Mouse (Mus musculus): ENCODE data around the gene Gfod1. TPM values are rescaled to one million over a fixed set of nuclear protein-coding genes. Genes with fewer than 3 reads are reported as not detected.
A peak's percentile ranks its signal among the peaks of the same experiment; 100 is the strongest.

Gene Gfod1
- total and polyA plus RNA-seq, 2 experiments from 2014 or later: 3.0 to 16.6 TPM

DNA sequence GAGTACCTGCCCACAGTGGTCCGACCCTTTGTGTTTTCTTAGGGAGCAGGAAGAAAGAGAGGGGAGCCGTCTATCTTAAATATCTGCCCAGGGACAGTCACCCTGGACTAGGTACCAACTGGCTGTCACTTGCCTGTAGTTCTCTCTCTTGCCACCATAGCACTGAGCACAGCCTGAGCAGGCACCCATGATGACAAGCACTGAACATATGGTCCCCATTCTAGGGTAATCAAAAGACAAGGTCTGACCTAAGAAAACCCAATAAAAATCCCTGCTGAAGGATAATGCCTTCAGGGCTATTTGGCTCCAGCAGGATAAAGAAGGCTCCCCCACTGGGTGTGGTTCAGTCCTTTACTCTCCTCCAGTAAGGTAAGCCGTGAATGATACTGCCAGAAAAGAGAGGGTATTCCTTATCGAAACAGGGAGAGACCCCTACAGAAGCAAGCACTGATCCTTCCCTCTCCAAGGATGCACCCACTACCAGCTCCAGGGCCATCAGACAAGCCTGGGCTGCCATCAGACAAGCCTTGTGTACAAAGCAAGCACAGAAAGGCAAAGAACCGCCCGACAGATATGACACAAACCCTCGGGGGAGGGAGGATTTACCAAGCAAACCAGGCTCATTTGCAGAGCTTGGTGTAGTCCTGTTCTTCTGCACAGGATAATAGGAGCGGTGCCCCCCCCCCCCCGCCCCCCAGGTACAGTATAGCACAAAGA lies 68.9 kb downstream of the Gfod1 start:
- Histone ChIP-seq H3K9ac (no peak overlapping the region), H3K27ac (ENCODE audit: low read depth, low read length) (no peak overlapping the region; the same call in 1 of the 2 replicates), H3K36me3 (ENCODE audit: insufficient read depth) (no peaks in the 10 kb centered on the region), H3K4me3 (ENCODE audit: low read depth, low read length) (no peak overlapping the region), H3K9me3 (ENCODE audit: low read length) (no peaks in the 10 kb centered on the region), H3K27me3 (ENCODE audit: insufficient read depth, low read length) (no peaks in the 10 kb centered on the region), H3K4me1 (ENCODE audit: insufficient read depth) (peaks cover 18% of the 10 kb centered on the region), H3K4me2 (ENCODE audit: low read depth) (no peak overlapping the region)
- peak; percentile 33; the same call in 1 of the 2 replicates for TF ChIP-seq CTCF (IDR thresholded peaks at IDR 0.05; ENCODE audit: low read depth)
- ATAC-seq (peak; percentile 50; the same call in 1 of the 2 replicates), DNase-seq (no peak)
- 59% methylated on average over 9 of the region's 9 CpGs for WGBS

DNA sequence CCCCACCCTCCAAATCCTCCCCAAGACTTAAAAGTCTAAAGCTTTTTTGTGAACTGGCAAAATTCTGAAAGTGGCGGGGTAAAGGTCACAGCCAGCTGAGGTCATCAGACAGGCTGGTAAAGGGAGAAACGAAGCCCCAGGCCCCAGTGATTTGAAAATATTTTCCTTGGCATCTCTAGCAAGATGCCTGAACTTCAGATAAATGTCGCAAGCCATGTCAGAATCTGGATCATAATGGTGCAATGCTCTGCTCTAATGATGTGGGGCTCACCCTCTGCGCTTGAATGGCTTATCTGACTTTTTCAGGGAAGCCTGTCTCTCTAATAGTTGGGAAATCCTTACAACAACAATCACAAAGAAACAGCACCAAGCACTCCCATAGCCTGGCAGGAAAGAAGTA lies 70.6 kb downstream of the Gfod1 start:
- Histone ChIP-seq H3K27me3 (ENCODE audit: insufficient read depth, low read length) (no peaks in the 10 kb centered on the region), H3K36me3 (ENCODE audit: insufficient read depth) (no peaks in the 10 kb centered on the region), H3K27ac (ENCODE audit: low read depth, low read length) (no peak overlapping the region), H3K9me3 (ENCODE audit: low read length) (no peaks in the 10 kb centered on the region), H3K4me1 (ENCODE audit: insufficient read depth) (peaks cover 18% of the 10 kb centered on the region), H3K9ac (no peak overlapping the region), H3K4me2 (ENCODE audit: low read depth) (no peak overlapping the region), H3K4me3 (ENCODE audit: low read depth, low read length) (no peak overlapping the region)
- no peak for TF ChIP-seq CTCF (IDR thresholded peaks at IDR 0.05; ENCODE audit: low read depth)
- WGBS: 86% methylated on average over 4 of the region's 4 CpGs
- ATAC-seq (no peak), DNase-seq (no peak)

DNA sequence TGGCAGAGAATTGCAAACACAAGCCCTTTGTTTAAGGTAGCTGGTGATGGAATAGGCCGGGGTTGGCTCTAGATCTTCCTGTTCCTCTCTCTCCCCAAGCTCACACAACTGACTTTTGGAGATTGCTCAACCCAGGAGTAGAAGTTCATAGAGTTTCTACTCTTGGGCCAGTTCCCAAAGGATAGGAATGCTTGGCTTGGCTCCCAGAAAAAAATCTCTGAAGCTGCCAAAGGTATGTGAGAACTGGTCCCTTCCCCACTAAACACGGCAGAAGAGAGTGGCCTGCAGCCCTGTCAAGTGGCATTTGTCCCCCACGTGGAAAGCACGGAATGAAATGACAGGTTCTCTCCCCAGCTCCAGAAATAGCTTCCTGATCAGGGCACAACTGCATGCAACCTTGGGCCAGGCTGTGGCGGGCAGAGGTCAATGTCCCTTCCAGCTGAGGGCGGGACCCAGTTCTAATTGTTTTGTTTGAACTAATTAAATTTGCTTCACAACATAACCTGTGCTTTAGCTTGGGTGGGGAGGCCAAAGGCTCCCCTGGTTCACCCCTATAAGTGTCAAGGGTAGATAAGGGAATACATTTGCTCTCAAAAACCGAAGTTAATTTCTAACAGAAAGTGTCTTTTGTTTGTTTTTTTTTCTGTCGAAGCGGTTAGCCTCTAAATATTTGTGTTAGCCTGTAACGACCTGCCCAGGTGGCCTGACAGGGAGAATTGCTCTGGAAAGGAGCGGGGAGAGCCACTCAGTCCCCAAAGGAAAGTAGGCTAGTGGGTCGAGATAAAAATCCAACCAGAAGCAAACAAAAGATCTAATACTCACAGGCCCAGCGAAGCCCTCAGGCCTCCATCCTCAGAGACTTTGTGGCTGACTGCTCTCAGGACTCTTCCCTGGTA lies 71.8 kb downstream of the Gfod1 start:
- WGBS: 44% methylated on average over 13 of the region's 13 CpGs
- no peak overlapping the region for H3K27ac ChIP-seq (ENCODE audit: low read depth, low read length)
- H3K27me3 ChIP-seq (ENCODE audit: insufficient read depth, low read length): no peaks in the 10 kb centered on the region

GRCm38 (mm10) chr13:43230842-43231241 lies 73.1 kb downstream of the Gfod1 start:
- H3K27ac ChIP-seq (ENCODE audit: low read depth, low read length): peak overlapping the region; percentile 79; the same call in 1 of the 2 replicates
- no peak overlapping the region for H3K9ac ChIP-seq
- no peak overlapping the region for H3K4me3 ChIP-seq (ENCODE audit: low read depth, low read length)
- H3K36me3 ChIP-seq (ENCODE audit: insufficient read depth): no peaks in the 10 kb centered on the region
- ATAC-seq (no peak), DNase-seq (no peak)
- TF ChIP-seq CTCF (IDR thresholded peaks at IDR 0.05; ENCODE audit: low read depth): no peak
- no peak overlapping the region for H3K4me2 ChIP-seq (ENCODE audit: low read depth)
- H3K9me3 ChIP-seq (ENCODE audit: low read length): no peaks in the 10 kb centered on the region
- 80% methylated on average over 4 of the region's 4 CpGs for WGBS
- H3K27me3 ChIP-seq (ENCODE audit: insufficient read depth, low read length): no peaks in the 10 kb centered on the region
- H3K4me1 ChIP-seq (ENCODE audit: insufficient read depth): peaks cover 17% of the 10 kb centered on the region

More for the DNA sequence above, 71.8 kb downstream of the Gfod1 start:
- Histone ChIP-seq H3K4me2 (ENCODE audit: low read depth) (no peak overlapping the region), H3K36me3 (ENCODE audit: insufficient read depth) (no peaks in the 10 kb centered on the region), H3K9ac (no peak overlapping the region), H3K9me3 (ENCODE audit: low read length) (no peaks in the 10 kb centered on the region), H3K4me3 (ENCODE audit: low read depth, low read length) (no peak overlapping the region), H3K4me1 (ENCODE audit: insufficient read depth) (peaks cover 18% of the 10 kb centered on the region)
- no peak for TF ChIP-seq CTCF (IDR thresholded peaks at IDR 0.05; ENCODE audit: low read depth)
- DNase-seq (no peak), ATAC-seq (no peak)

DNA sequence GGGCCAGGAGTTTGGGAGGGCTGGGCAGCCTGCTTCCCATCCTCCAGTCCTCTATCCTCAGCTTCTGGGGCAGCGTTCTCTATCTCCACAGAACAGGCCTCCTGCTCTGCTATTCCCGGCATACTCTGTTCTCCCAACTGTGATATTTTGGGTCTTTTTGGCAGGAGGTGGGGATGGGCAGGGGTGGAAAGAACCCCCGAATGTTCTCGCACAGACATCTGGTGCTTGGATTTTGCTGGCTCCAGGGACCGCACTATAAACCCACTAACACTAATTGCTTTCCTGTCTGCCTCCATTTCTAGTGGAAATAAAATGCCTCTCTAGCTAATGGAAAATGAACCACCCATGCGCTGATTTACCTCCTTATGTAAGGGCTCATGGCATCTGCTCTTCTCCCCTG lies 73.7 kb downstream of the Gfod1 start:
- peaks cover 14% of the 10 kb centered on the region for H3K4me1 ChIP-seq (ENCODE audit: insufficient read depth)
- no peak overlapping the region for H3K9ac ChIP-seq
- H3K36me3 ChIP-seq (ENCODE audit: insufficient read depth): no peaks in the 10 kb centered on the region
- H3K27ac ChIP-seq (ENCODE audit: low read depth, low read length): peak overlapping the region; percentile 79
- no peaks in the 10 kb centered on the region for H3K9me3 ChIP-seq (ENCODE audit: low read length)
- peak; percentile 63 for DNase-seq
- H3K4me3 ChIP-seq (ENCODE audit: low read depth, low read length): no peak overlapping the region
- TF ChIP-seq CTCF (IDR thresholded peaks at IDR 0.05; ENCODE audit: low read depth): no peak
- peak; percentile 77 for ATAC-seq
- no peak overlapping the region for H3K4me2 ChIP-seq (ENCODE audit: low read depth)
- WGBS: 55% methylated on average over 6 of the region's 6 CpGs
- no peaks in the 10 kb centered on the region for H3K27me3 ChIP-seq (ENCODE audit: insufficient read depth, low read length)

DNA sequence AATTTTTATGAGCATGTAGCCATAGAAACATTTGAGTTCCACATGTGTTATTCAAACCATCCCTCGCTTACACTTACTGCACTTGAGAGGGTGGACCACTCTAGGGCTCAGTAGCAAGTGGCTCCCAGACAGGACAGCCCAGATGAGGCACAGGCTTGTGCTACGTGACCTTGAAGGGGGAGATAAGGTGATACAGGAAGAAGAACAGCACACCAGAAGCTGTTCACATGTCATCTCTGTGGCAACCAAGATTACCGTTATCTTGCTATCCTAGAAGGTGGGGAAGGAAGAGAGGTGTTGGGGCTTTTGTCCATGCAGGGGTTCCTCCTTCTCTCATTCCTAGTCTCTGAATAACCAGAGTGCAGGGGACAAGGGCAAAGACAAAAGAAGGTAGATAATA lies 74.2 kb downstream of the Gfod1 start:
- ATAC-seq: no peak
- H3K9ac ChIP-seq: no peak overlapping the region
- H3K27me3 ChIP-seq (ENCODE audit: insufficient read depth, low read length): no peaks in the 10 kb centered on the region
- WGBS: 88% methylated on average over 3 of the region's 3 CpGs
- H3K36me3 ChIP-seq (ENCODE audit: insufficient read depth): no peaks in the 10 kb centered on the region
- no peak for DNase-seq
- peak overlapping the region; percentile 79 for H3K27ac ChIP-seq (ENCODE audit: low read depth, low read length)
- no peaks in the 10 kb centered on the region for H3K9me3 ChIP-seq (ENCODE audit: low read length)
- peaks cover 14% of the 10 kb centered on the region for H3K4me1 ChIP-seq (ENCODE audit: insufficient read depth)
- no peak overlapping the region for H3K4me2 ChIP-seq (ENCODE audit: low read depth)
- H3K4me3 ChIP-seq (ENCODE audit: low read depth, low read length): no peak overlapping the region
- TF ChIP-seq CTCF (IDR thresholded peaks at IDR 0.05; ENCODE audit: low read depth): no peak

- Histone ChIP-seq H3K4me1 (ENCODE audit: insufficient read depth) (peaks cover 14% of the 10 kb centered on the region), H3K4me3 (ENCODE audit: low read depth, low read length) (no peak overlapping the region), H3K36me3 (ENCODE audit: insufficient read depth) (no peaks in the 10 kb centered on the region), H3K9ac (no peak overlapping the region), H3K27me3 (ENCODE audit: insufficient read depth, low read length) (no peaks in the 10 kb centered on the region), H3K9me3 (ENCODE audit: low read length) (no peaks in the 10 kb centered on the region), H3K4me2 (ENCODE audit: low read depth) (no peak overlapping the region), H3K27ac (ENCODE audit: low read depth, low read length) (no peak overlapping the region)
- WGBS: 81% methylated on average over 6 of the region's 6 CpGs
- no peak for TF ChIP-seq CTCF (IDR thresholded peaks at IDR 0.05; ENCODE audit: low read depth)
- no peak for ATAC-seq
- no peak for DNase-seq
Measured at GRCm38 (mm10) chr13:43228141-43228540, 75.8 kb downstream of the Gfod1 start.
